Mouse (Mus musculus) lung, embryonic 16.5 days (tissue): ENCODE measurements around the gene Flywch2. TPM values are rescaled to one million over a fixed set of nuclear protein-coding genes. Genes with fewer than 3 reads are reported as not detected.

ENCODE experiments used
- ATAC-seq: fragments of 200-750 bp; cut with Nextera tagmentation; 2 replicates; pipeline ENCODE4 v1.8.0; 2017; ENCODE audit warnings: low read depth, mild to moderate bottlenecking, moderate library complexity
- H3K27ac ChIP-seq: fragments of 300-500 bp; sonication (generic); 2 replicates; pipeline ENCODE4 v1.5.1; 2014; ENCODE audit warnings: mild to moderate bottlenecking, control low read depth, low read length
- H3K27me3 ChIP-seq: fragments of 300-500 bp; sonication (generic); 2 replicates; pipeline ENCODE4 v1.6.1; 2014; ENCODE audit warnings: low read depth, low read length, mixed read lengths; ENCODE audit not compliant: control insufficient read depth, insufficient read depth
- H3K36me3 ChIP-seq: fragments of 300-500 bp; sonication (generic); 2 replicates; pipeline ENCODE4 v1.6.1; 2014; ENCODE audit warnings: low read length; ENCODE audit not compliant: control insufficient read depth, insufficient read depth
- H3K4me1 ChIP-seq: fragments of 300-500 bp; sonication (generic); replicated peaks from 2 replicates; pipeline ENCODE4 v1.6.1; 2014; ENCODE audit warnings: low read length, mixed read lengths; ENCODE audit not compliant: control insufficient read depth, insufficient read depth
- H3K4me2 ChIP-seq: fragments of 300-500 bp; sonication (generic); 2 replicates; pipeline ENCODE4 v1.6.1; 2014; ENCODE audit warnings: low read depth, low read length, control low read depth
- H3K4me3 ChIP-seq: fragments of 300-500 bp; sonication (generic); 2 replicates; pipeline ENCODE4 v1.5.1; 2014; ENCODE audit warnings: mild to moderate bottlenecking, low read length, control low read depth
- H3K9ac ChIP-seq: fragments of 300-500 bp; sonication (generic); 2 replicates; pipeline ENCODE4 v1.6.1; 2014; ENCODE audit warnings: low read length, control low read depth
- H3K9me3 ChIP-seq: fragments of 300-500 bp; sonication (generic); 2 replicates; pipeline ENCODE4 v1.6.1; 2016; ENCODE audit warnings: low read length; ENCODE audit not compliant: control insufficient read depth
- WGBS: fragments of 180-500 bp; shearing (Covaris S2); extraction: QIAGEN DNeasy Blood & Tissue Kit; methylation state at CpG from one replicate; pipeline ENCODE4 v1.1.7; 2014; 5-methylcytosine and 5-hydroxymethylcytosine counted together
- polyA plus RNA-seq: library from polyadenylated mRNA; unstranded; fragments of >200 nt; fragmentation: Nextera tagmentation; extraction: Ambion mirVana; gene quantifications from 2 replicates; pipeline ENCODE4 v1.2.1, GENCODE M21; 2015

Flywch2 gene
- polyA plus RNA-seq, 1 experiment from 2014 or later: 31.4 TPM

DNA sequence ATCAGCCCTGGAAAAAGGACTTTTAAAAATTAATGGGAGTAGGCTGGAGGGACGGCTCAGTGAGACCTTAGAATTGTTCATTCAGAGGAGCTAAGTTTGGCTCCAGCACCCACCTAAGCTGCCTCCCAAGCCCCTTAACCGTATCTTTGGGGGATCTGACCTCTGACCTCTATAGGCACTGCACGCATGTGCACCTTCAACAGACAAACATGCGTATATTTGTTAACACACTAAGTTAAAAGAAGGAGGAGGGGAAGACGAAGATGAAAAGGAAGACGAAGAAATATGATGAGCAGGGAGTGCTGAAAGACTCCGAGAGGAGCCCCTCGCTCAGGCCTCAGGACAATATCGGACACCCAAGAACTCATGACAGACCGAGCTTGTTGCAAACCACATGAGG lies 15.7 kb upstream of the Flywch2 start:
- 93% methylated on average over 10 of the region's 10 CpGs for WGBS
- Histone ChIP-seq H3K4me1 (peaks cover 18% of the 10 kb centered on the region), H3K4me3 (no peak overlapping the region), H3K36me3 (no peaks in the 10 kb centered on the region), H3K27me3 (no peaks in the 10 kb centered on the region), H3K9me3 (no peaks in the 10 kb centered on the region), H3K9ac (no peak overlapping the region), H3K27ac (no peak overlapping the region), H3K4me2 (no peak overlapping the region)
- no peak for ATAC-seq

GRCm38 (mm10) chr17:23797316-23797715 lies 11.4 kb upstream of the Flywch2 start:
- Histone ChIP-seq H3K4me3 (no peak overlapping the region), H3K27me3 (no peaks in the 10 kb centered on the region), H3K4me1 (no peaks in the 10 kb centered on the region), H3K27ac (no peak overlapping the region), H3K9ac (no peak overlapping the region), H3K4me2 (no peak overlapping the region), H3K36me3 (no peaks in the 10 kb centered on the region), H3K9me3 (no peaks in the 10 kb centered on the region)
- 69% methylated on average over 7 of the region's 7 CpGs for WGBS
- no peak for ATAC-seq

DNA sequence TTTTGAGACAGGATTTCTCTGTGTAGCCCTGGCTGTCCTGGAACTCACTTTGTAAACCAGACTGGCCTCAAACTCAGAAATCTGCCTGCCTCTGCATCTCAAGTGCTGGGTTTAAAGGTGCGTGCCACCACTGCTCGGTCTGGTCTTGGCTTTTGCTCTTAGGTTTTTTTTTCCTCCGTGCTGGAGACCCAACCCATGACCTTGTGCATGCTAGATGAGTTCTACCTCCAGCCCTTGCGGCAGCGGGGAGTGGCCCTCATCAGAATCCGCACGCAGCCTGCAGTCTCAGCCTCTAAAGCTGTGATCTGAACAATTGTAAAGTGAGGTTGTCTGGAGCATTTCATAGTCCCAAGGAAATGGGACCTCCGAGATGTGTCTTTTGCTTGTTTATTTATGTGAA lies 9.4 kb upstream of the Flywch2 start:
- Histone ChIP-seq H3K9me3 (no peaks in the 10 kb centered on the region), H3K4me1 (peaks cover 6% of the 10 kb centered on the region), H3K27me3 (no peaks in the 10 kb centered on the region), H3K36me3 (no peaks in the 10 kb centered on the region), H3K9ac (no peak overlapping the region), H3K4me2 (no peak overlapping the region), H3K27ac (no peak overlapping the region), H3K4me3 (no peak overlapping the region)
- WGBS: 86% methylated on average over 8 of the region's 8 CpGs
- ATAC-seq: no peak

DNA sequence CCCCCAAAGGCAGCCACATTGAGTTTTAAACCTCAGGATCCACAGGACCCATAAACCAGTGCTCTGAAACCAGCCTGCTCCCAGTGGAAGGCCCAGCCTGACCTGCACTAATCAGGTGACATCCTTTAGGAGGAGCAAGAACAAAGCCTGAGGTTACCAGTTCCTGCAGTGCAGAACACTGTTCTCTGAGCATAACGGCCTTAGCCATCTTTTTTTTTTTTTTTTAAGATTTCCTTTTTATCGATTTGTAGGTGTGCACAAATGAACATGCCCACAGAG lies 5.1 kb upstream of the Flywch2 start:
- no peaks in the 10 kb centered on the region for H3K27me3 ChIP-seq
- H3K9me3 ChIP-seq: no peaks in the 10 kb centered on the region
- peak overlapping the region; percentile 90; the same call in 1 of the 2 replicates for H3K27ac ChIP-seq
- no peaks in the 10 kb centered on the region for H3K36me3 ChIP-seq
- H3K4me1 ChIP-seq: peaks cover 17% of the 10 kb centered on the region
- H3K4me2 ChIP-seq: peak overlapping the region; percentile 75
- H3K4me3 ChIP-seq: peak overlapping the region; percentile 62
- ATAC-seq: no peak
- WGBS: 48% methylated on average over 2 of the region's 2 CpGs
- H3K9ac ChIP-seq: peak overlapping the region; percentile 88

DNA sequence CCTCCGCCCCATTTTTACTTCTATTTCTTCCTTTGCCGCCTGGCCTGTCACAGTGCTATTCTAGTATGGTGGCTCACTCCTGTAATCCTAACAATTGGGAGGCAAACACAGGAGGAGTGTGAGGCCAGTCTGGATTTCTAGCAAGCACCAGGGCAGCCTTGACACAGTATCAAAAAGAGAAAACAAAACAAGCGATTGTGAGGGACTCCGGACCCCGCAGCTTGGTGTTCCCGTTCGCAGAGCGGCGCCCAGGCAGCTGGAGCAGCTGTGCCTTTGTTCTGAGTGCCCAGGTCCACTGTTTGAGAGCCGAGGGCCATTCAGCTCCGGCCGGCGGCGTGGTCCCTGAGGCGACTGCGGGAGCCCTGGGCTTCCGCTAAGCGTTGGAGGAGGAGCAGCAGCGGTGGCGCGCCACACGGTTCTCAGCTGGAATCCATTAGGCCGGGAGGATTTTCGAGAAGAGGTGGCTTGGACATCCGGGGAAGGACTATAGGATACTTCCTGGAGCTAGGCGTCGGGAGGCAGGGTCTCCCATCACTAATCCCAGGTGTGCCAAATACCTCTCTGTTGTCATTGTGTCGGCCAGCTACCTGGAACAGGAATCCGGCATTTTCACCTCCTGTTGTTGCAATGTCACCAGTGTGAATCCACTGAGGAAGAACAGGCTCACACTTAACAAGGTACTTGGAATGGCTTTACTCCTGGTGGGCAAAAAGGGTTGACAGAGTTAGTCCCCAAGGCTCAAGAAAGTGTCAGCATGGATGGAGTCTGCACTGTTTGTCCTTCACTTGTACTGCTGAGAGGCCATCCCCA lies 4.6 kb upstream of the Flywch2 start, which contains the start of gene Srrm2:
Gene Srrm2, plus strand, starts transcription at position 264 of the 810 bp plus-strand sequence.
- H3K9me3 ChIP-seq: no peaks in the 10 kb centered on the region
- no peaks in the 10 kb centered on the region for H3K27me3 ChIP-seq
- 3% methylated on average over 29 of the region's 29 CpGs for whole genome bisulfite sequencing
- peak within 1 kb of the TSS; percentile 62 for H3K4me3 ChIP-seq
- no peaks in the 10 kb centered on the region for H3K36me3 ChIP-seq
- peak within 1 kb of the TSS; percentile 75 for H3K4me2 ChIP-seq
- H3K27ac ChIP-seq: peak within 1 kb of the TSS; percentile 90
- H3K4me1 ChIP-seq: peaks cover 19% of the 10 kb centered on the region
- H3K9ac ChIP-seq: peak within 1 kb of the TSS; percentile 88
- peak; percentile 70 for ATAC-seq

DNA sequence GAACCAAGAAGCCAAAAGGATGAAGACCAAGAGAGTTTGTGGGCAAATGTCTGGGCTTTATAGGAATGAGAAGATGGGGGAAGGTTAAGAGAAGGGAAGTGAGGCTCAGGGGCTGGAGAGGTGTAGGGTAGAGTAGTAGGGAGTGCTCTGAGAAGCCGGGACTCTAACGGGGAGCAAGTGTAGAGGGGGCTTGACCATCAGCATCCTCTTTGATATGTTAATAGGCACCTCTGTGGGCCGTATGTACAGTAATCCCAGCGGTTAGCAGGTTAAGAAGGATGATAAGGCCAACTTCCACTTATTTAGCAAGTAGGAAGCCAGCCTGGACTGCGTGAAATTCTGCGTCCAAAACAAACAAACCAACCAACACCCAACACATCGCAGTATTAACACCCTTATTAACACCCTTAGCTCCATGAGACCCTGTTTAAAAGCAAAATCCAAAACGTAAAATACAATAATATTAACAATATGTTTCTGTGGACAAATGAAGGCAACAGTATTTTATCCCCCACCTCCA lies 3.9 kb upstream of the Flywch2 start:
- Histone ChIP-seq H3K4me1 (peaks cover 20% of the 10 kb centered on the region), H3K4me2 (peak overlapping the region; percentile 75), H3K36me3 (no peaks in the 10 kb centered on the region), H3K4me3 (peak overlapping the region; percentile 62), H3K9me3 (no peaks in the 10 kb centered on the region), H3K27me3 (no peaks in the 10 kb centered on the region), H3K9ac (peak overlapping the region; percentile 88), H3K27ac (peak overlapping the region; percentile 90)
- 19% methylated on average over 8 of the region's 8 CpGs for WGBS
- ATAC-seq: no peak

DNA sequence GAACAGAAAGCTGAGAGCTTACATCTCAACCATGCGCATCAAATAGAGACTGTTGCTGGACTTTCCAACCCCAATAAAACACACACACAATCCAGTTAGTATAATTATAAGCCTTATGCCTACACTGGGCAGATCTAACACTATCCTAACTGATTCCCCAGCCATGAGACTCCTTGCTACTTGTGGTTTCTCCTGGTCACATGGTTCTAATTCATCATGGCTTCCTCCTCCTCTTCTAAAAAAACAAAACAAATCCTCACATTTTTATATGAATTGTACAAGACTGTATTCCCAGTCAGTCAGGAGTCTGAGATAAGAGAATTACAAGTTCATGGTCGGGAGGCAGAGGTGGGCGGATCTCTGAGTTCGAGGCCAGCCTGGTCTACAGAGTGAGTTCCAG lies 3.1 kb upstream of the Flywch2 start:
- H3K4me2 ChIP-seq: no peak overlapping the region
- no peaks in the 10 kb centered on the region for H3K9me3 ChIP-seq
- H3K27ac ChIP-seq: no peak overlapping the region
- peaks cover 20% of the 10 kb centered on the region for H3K4me1 ChIP-seq
- no peaks in the 10 kb centered on the region for H3K27me3 ChIP-seq
- H3K9ac ChIP-seq: no peak overlapping the region
- no peak overlapping the region for H3K4me3 ChIP-seq
- H3K36me3 ChIP-seq: no peaks in the 10 kb centered on the region
- WGBS: 86% methylated on average over 4 of the region's 4 CpGs
- no peak for ATAC-seq

GRCm38 (mm10) chr17:23786510-23786931 lies 640 bp upstream of the Flywch2 start:
- H3K4me2 ChIP-seq: peak overlapping the region; percentile 93
- H3K4me3 ChIP-seq: peak overlapping the region; percentile 68
- H3K27ac ChIP-seq: no peak overlapping the region
- peaks cover 20% of the 10 kb centered on the region for H3K4me1 ChIP-seq
- H3K9me3 ChIP-seq: no peaks in the 10 kb centered on the region
- H3K36me3 ChIP-seq: no peaks in the 10 kb centered on the region
- peak overlapping the region; percentile 78; the same call in 1 of the 2 replicates for H3K9ac ChIP-seq
- 0 out of 2 replicates have a peak, but pooled peaks have one; percentile 24 for ATAC-seq
- WGBS: 16% methylated on average over 13 of the region's 13 CpGs
- no peaks in the 10 kb centered on the region for H3K27me3 ChIP-seq

- no peak overlapping the region for H3K9ac ChIP-seq
- H3K9me3 ChIP-seq: no peaks in the 10 kb centered on the region
- H3K4me2 ChIP-seq: no peak overlapping the region
- H3K4me3 ChIP-seq: no peak overlapping the region
- H3K27ac ChIP-seq: no peak overlapping the region
- H3K36me3 ChIP-seq: no peaks in the 10 kb centered on the region
- no peaks in the 10 kb centered on the region for H3K27me3 ChIP-seq
- H3K4me1 ChIP-seq: peaks cover 6% of the 10 kb centered on the region
- no peak for ATAC-seq
These were observed 2.5 kb downstream of the Flywch2 start for GRCm38 (mm10) chr17:23783352-23783751.
